ENCODE assay signal across 18 mouse cellular contexts in the genomic region with DNA sequence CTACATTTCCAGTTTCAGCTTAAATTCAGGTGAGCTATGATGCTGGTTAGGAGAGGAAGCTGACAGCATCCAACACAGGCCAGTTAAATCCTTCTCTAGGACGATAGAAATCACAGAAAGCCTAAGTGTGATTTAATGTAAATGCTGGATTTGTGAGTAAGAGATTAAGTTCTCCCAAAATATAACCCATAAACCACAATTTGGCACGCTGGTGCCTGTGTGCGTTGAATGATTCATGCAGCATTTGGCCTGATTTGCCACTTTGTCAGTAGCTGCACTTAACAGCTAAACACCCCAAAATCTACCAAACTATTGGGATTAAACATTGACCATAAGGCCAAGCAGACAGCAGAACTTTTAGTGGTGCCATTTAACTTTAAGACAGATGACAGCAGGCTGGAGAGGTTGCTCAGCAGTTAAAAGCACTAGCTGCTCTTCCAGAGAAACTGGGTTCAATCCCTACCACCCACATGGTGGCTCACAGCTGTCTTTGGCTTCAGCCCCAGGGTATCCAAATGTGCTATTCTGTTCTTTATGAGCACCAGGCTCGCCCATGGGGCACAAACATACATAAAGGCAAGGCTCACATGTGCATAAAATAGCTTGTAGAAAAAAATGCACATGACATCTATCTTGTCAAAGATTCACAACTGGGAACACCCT.
DNase-seq lines count a peak whose midpoint lies in the region; TF ChIP-seq lines count a peak whose summit lies in the region.
"Had no signal": no experiment of that assay in that cellular context is flagged by ENCODE, and none has a peak within 500 bp of the region (broad histone marks: within the 10 kb centered on the region; RNA-seq: fewer than 3 reads in every experiment).

No protein-coding gene starts in this region.

- DNase-seq in right cerebral cortex, adult 18-20 months, result peak; percentile 44
- no peak for DNase-seq in right cerebral cortex, postnatal 10 days (ENCODE audit: low spot score in 2 of 2)
- peak; percentile 38 for DNase-seq in layer of hippocampus, adult 9-11 months
- DNase-seq in heart, postnatal 14 days, result no peak
- DNase-seq in lung, postnatal 25 days (ENCODE audit: low spot score), result no peak
- no peak for DNase-seq in cerebellum, postnatal 14 days
- DNase-seq: cerebellum, adult 11 months; gastrocnemius, postnatal 14 days; heart, postnatal 36 days; kidney, adult 8-10 months; lung, adult 18-20 months; lung, postnatal 4 days; thymus, adult 2 months had no signal

- no peak for TF ChIP-seq CTCF in embryonic fibroblast, embryonic 13.5 days (IDR thresholded peaks at IDR 0.05; ENCODE audit: borderline replicate concordance, insufficient read depth, low read length)

- intact Hi-C loops in heart, postnatal 14 days (cut with DNase I), result no loop called here

- H3K4me3 ChIP-seq in embryonic fibroblast, embryonic 13.5 days (ENCODE audit: insufficient read depth, low read length), result no peak overlapping the region
- H3K4me3 ChIP-seq: embryonic facial prominence, embryonic 12.5 days; heart, embryonic 10.5 days; limb, embryonic 15.5 days had no signal

- H3K27ac ChIP-seq in embryonic fibroblast, embryonic 13.5 days (ENCODE audit: insufficient read depth, low read length), result peak overlapping the region; percentile 39; the same call in 1 of the 2 replicates
- H3K27ac ChIP-seq: embryonic facial prominence, embryonic 12.5 days; heart, embryonic 10.5 days; hindbrain, postnatal 0 days; limb, embryonic 15.5 days had no signal

- H3K4me1 ChIP-seq in embryonic fibroblast, embryonic 13.5 days (ENCODE audit: control insufficient read depth, insufficient read depth, low read length), result peaks cover 14% of the 10 kb centered on the region
- H3K4me1 ChIP-seq: embryonic facial prominence, embryonic 12.5 days had no signal

- TF ChIP-seq POLR2A in embryonic fibroblast, embryonic 13.5 days (IDR thresholded peaks at IDR 0.05; ENCODE audit: low read depth, low read length), result no peak

Comparison
In these comparisons a context has a peak if more than half of its experiments do, and no peak if none do; other contexts are left out.
1. DNase-seq: peak in right cerebral cortex, adult 18-20 months (single experiment) and layer of hippocampus, adult 9-11 months (single experiment); none in right cerebral cortex, postnatal 10 days (0 of 2), heart, postnatal 14 days (0 of 2), lung, postnatal 25 days (single experiment) and cerebellum, postnatal 14 days (0 of 2).